Mouse (Mus musculus) liver, adult 2 months (tissue): Measurements from ENCODE around the gene Morc3.

ENCODE experiments used
- CTCF ChIP-seq: fragments of 200-500 bp; IDR thresholded peaks from 2 replicates; pipeline ENCODE4 v1.5.1; 2011; ENCODE audit warnings: low read depth, low read length, control low read depth
- POLR2A ChIP-seq: fragments of 200-500 bp; IDR thresholded peaks from 2 replicates; pipeline ENCODE4 v1.6.1; 2011; ENCODE audit warnings: low read length, control low read depth; ENCODE audit not compliant: insufficient read depth; ENCODE audit errors: extremely low read depth

- no peak for TF ChIP-seq POLR2A
- TF ChIP-seq CTCF = no peak
Observed at GRCm38 (mm10) chr16:93788881-93789280, 43.0 kb upstream of the Morc3 start.
